Mouse (Mus musculus) ovary, postnatal 14 days (tissue): Measurements from ENCODE around the gene Mex3a.
"Not testable (repeated sequence)": the region's sequence is repeated elsewhere in the genome, so short reads cannot be mapped to it uniquely, and the experiment has no call there.

ENCODE experiments used
- DNase-seq: peaks from one replicate; pipeline ENCODE4 v3.0.0; 2022; ENCODE audit warnings: low spot score

Gene Mex3a

DNA sequence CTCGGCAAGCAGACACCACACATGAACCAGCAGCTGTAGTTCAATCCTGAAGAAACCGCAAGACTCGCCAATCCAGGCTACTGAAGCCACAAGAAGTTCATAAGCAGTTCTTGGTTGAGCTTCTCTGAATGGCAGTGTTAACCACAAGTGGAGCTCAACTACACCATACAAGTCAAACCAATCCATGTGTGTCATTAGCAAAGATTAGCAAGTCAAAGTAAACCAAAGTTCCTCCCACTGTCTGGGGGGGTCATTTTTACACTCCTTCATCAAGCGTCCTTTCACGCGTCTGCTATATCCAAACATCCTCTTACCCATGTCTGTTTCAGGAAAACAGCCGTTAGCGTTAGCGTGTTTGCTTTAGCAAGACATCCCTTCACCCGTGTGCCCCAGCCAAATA lies 38.1 kb downstream of the Mex3a start:
- no peak for DNase-seq

- DNase-seq, result no peak
Measured at GRCm38 (mm10) chr3:88571856-88572255, 39.7 kb downstream of the Mex3a start.

GRCm38 (mm10) chr3:88572835-88573234 lies 40.6 kb downstream of the Mex3a start:
- no peak for DNase-seq

DNA sequence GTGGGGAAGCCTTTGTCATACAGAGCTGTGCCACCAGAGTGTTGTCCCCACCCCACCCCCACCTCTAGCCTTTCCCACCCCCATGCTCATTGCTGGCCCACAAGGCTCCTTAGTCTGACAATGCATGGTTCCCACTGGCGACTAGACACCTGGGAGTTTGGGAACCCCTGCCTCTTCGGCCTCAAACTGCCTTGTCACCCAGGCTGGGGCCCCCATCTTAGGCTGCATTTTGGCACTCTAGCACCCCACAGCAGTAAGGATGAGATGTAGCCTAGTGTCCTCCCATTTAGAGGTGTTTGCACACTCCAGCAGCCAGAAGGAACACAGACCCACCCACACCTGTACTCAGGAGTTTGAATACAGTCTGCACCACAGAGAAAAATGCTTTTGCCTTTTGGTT lies 41.6 kb downstream of the Mex3a start:
- DNase-seq, result no peak

DNA sequence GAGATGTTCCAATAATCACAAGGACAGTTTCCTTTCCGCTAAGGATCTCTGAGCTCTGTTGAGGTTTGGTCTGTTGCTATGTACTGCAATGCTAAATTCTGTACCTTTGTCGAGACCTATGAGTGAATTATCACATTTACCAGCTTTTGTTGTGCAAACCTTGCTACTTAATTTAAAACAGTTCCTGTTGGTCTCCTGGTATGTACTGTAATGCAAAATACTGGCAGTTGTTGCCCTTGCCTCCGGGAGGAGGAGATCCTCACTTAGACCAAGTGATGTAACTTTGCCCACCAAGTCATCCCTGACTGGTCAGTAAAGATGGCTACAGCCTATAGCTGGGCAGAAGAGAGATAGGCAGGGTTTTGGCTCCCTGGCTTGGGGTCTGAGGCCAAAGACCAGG lies 43.3 kb downstream of the Mex3a start, which contains the start of gene Ssr2:
Ssr2 (plus strand) TSS at position 337 of the 400 bp plus-strand sequence.
- no peak for DNase-seq

GRCm38 (mm10) chr3:88577846-88578245 lies 45.7 kb downstream of the Mex3a start:
- DNase-seq, result not testable (repeated sequence)

GRCm38 (mm10) chr3:88578498-88579424 lies 46.6 kb downstream of the Mex3a start:
- DNase-seq, result no peak

GRCm38 (mm10) chr3:88579454-88580117 lies 47.4 kb downstream of the Mex3a start:
- peak; percentile 64 for DNase-seq

- DNase-seq, result no peak
Measured at GRCm38 (mm10) chr3:88585769-88586168, 53.6 kb downstream of the Mex3a start.

- no peak for DNase-seq
Measured at GRCm38 (mm10) chr3:88586640-88587039, 54.4 kb downstream of the Mex3a start.

DNA sequence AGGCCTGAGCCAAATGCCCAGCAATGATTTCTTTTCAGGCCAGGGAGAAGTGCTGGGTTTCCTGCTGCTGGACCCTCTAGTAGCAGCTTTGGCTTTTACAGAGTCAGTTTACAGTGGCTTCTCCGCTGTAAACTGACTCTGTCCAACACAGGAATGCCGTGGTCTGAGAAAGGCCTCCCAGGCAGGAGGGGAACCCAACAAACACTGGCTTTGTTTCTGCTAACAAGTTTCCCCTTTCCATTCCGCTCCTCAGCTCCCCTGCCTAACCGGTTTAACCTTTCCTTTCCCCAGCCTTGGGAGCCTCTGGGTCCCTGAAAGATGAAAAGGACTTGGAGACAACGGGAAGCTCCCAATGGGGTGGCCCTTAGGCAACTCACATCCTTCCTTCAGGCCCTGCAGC lies 58.1 kb downstream of the Mex3a start:
- no peak for DNase-seq
